15 mouse cellular contexts compared by ENCODE assay signal in genomic region chr10:62066213-62066612, GRCm38 (mm10).
DNase-seq lines count a peak whose midpoint lies in the region; ATAC-seq and TF ChIP-seq lines count a peak whose summit lies in the region.
"Had no signal": no experiment of that assay in that cellular context is flagged by ENCODE, and none has a peak within 500 bp of the region (broad histone marks: within the 10 kb centered on the region; RNA-seq: fewer than 3 reads in every experiment).

No protein-coding gene starts in this region.

- H3K4me1 ChIP-seq in kidney, adult 2 months (ENCODE audit: control insufficient read depth, insufficient read depth, low read length): no peaks in the 10 kb centered on the region
- peaks cover 4% of the 10 kb centered on the region for H3K4me1 ChIP-seq in kidney, embryonic 15.5 days
- peaks cover 13% of the 10 kb centered on the region for H3K4me1 ChIP-seq in limb, embryonic 10.5 days
- H3K4me1 ChIP-seq: forebrain, embryonic 12.5 days had no signal

- H3K9ac ChIP-seq in kidney, embryonic 15.5 days: no peak overlapping the region
- H3K9ac ChIP-seq: embryonic facial prominence, embryonic 12.5 days; forebrain, embryonic 12.5 days; heart, embryonic 12.5 days; limb, embryonic 12.5 days had no signal

- DNase-seq in kidney, adult 2 months: peak; percentile 36
- DNase-seq in 416B (ENCODE audit: low read depth): peak; percentile 82
- peak; percentile 28 for DNase-seq in ZHBTc4 (ENCODE audit: low read depth, low spot score)
- no peak for DNase-seq in limb, embryonic 10.5 days (ENCODE audit: low spot score)
- DNase-seq in thymus, postnatal 36 days: no peak
- no peak for DNase-seq in cerebellum, adult 11 months
- DNase-seq: cerebellum, postnatal 14 days; right cerebral cortex, postnatal 4 days had no signal

- 44% methylated on average over 7 of the region's 7 CpGs for WGBS in kidney, adult 2 months
- 68% methylated on average over 7 of the region's 7 CpGs for WGBS in kidney, embryonic 15.5 days
- WGBS in limb, embryonic 10.5 days: 74% methylated on average over 7 of the region's 7 CpGs

- H3K27ac ChIP-seq in kidney, adult 2 months (ENCODE audit: insufficient read depth, low read depth, low read length): no peak overlapping the region
- no peak overlapping the region for H3K27ac ChIP-seq in kidney, embryonic 15.5 days
- 0 out of 2 replicates have a peak overlapping the region, but pooled peaks have one; percentile 6 for H3K27ac ChIP-seq in limb, embryonic 10.5 days
- H3K27ac ChIP-seq: embryonic facial prominence, embryonic 12.5 days; forebrain, embryonic 12.5 days; limb, embryonic 12.5 days had no signal

- no peak overlapping the region for H3K4me3 ChIP-seq in kidney, adult 2 months (ENCODE audit: insufficient read depth, low read depth, low read length)
- no peak overlapping the region for H3K4me3 ChIP-seq in kidney, embryonic 15.5 days (replicated peaks)
- no peak overlapping the region for H3K4me3 ChIP-seq in limb, embryonic 10.5 days
- H3K4me3 ChIP-seq: embryonic facial prominence, embryonic 12.5 days; forebrain, embryonic 12.5 days; heart, embryonic 12.5 days; limb, embryonic 12.5 days; myocyte had no signal

- no peaks in the 10 kb centered on the region for H3K36me3 ChIP-seq in kidney, adult 2 months (ENCODE audit: control insufficient read depth, insufficient read depth, low read length)
- no peaks in the 10 kb centered on the region for H3K36me3 ChIP-seq in kidney, embryonic 15.5 days
- H3K36me3 ChIP-seq in limb, embryonic 10.5 days: no peaks in the 10 kb centered on the region
- H3K36me3 ChIP-seq: embryonic facial prominence, embryonic 12.5 days; forebrain, embryonic 12.5 days; heart, embryonic 12.5 days; limb, embryonic 12.5 days had no signal

- TF ChIP-seq CTCF in kidney, adult 2 months (conservative IDR thresholded peaks at IDR 0.05; ENCODE audit: insufficient read depth, insufficient read length, low read depth, low read length): no peak

- no peak overlapping the region for H3K4me2 ChIP-seq in kidney, embryonic 15.5 days
- H3K4me2 ChIP-seq: embryonic facial prominence, embryonic 12.5 days; forebrain, embryonic 12.5 days; heart, embryonic 12.5 days; limb, embryonic 12.5 days had no signal

- TF ChIP-seq POLR2A in kidney, adult 2 months (IDR thresholded peaks at IDR 0.05; ENCODE audit: low read depth, low read length): no peak

- H3K9me3 ChIP-seq in kidney, embryonic 15.5 days (replicated peaks): no peaks in the 10 kb centered on the region
- H3K9me3 ChIP-seq in limb, embryonic 10.5 days (replicated peaks): no peaks in the 10 kb centered on the region
- H3K9me3 ChIP-seq: embryonic facial prominence, embryonic 12.5 days; forebrain, embryonic 12.5 days; heart, embryonic 12.5 days; limb, embryonic 12.5 days had no signal

- ATAC-seq in kidney, embryonic 15.5 days (replicated peaks; ENCODE audit: low FRiP score): no peak
- ATAC-seq: intestine, embryonic 16.5 days had no signal

- H3K27me3 ChIP-seq in kidney, adult 2 months (replicated peaks; ENCODE audit: control insufficient read depth, insufficient read depth, low read length): no peaks in the 10 kb centered on the region
- peaks cover 24% of the 10 kb centered on the region for H3K27me3 ChIP-seq in kidney, embryonic 15.5 days
- 0 out of 2 replicates have a peak, but pooled peaks cover 3% of the 10 kb centered on the region for H3K27me3 ChIP-seq in limb, embryonic 10.5 days (ENCODE audit: low read depth, poor library complexity, severe bottlenecking)
- H3K27me3 ChIP-seq: embryonic facial prominence, embryonic 12.5 days; forebrain, embryonic 12.5 days; limb, embryonic 12.5 days had no signal

Comparison
In these comparisons a context has a peak if more than half of its experiments do, and no peak if none do; other contexts are left out.
1. DNase-seq: peak in kidney, adult 2 months (single experiment), 416B (single experiment) and ZHBTc4 (single experiment); none in limb, embryonic 10.5 days (single experiment), thymus, postnatal 36 days (0 of 2) and cerebellum, adult 11 months (single experiment).